Comparison of ENCODE assay signal across 19 mouse cellular contexts in genomic region chr17:28554021-28554420, GRCm38 (mm10). TPM values are rescaled to one million over a fixed set of nuclear protein-coding genes. Genes with fewer than 3 reads are reported as not detected.
"Had no signal": no experiment of that assay in that cellular context is flagged by ENCODE, and none has a peak within 500 bp of the region (broad histone marks: within the 10 kb centered on the region; RNA-seq: fewer than 3 reads in every experiment).

No protein-coding gene starts in this region.

RNA-seq across cellular contexts. Expression of gene Clpsl2, which starts 4.8 kb away (rescaled TPM):
- total RNA-seq: megakaryocyte progenitor cell, adult 5-6 weeks; midbrain, postnatal 0 days; monocyte, adult 5-6 weeks; neutrophil, adult 5-6 weeks had no signal
- polyA plus RNA-seq: lung, adult 2 months; lung, embryonic 15.5 days; lung, postnatal 0 days; macrophage; midbrain, embryonic 11.5 days; midbrain, embryonic 13.5 days; midbrain, embryonic 15.5 days; midbrain, postnatal 0 days; neural tube, embryonic 12.5 days; neural tube, embryonic 14.5 days; spleen, adult 2 months; stomach, embryonic 15.5 days; stomach, postnatal 0 days; testis, adult 2 months; thymus, adult 2 months; urinary bladder, adult 2 months had no signal

RNA-seq across cellular contexts. Expression of gene Clps, which starts 6.5 kb away (rescaled TPM):
- total RNA-seq: megakaryocyte progenitor cell, adult 5-6 weeks; midbrain, postnatal 0 days; monocyte, adult 5-6 weeks; neutrophil, adult 5-6 weeks had no signal
- polyA plus RNA-seq: macrophage; midbrain, embryonic 11.5 days; midbrain, postnatal 0 days; neural tube, embryonic 12.5 days; neural tube, embryonic 14.5 days had no signal

RNA-seq across cellular contexts. Expression of gene Lhfpl5, which starts 21.4 kb away (rescaled TPM):
- total RNA-seq: megakaryocyte progenitor cell, adult 5-6 weeks; monocyte, adult 5-6 weeks; neutrophil, adult 5-6 weeks had no signal
- polyA plus RNA-seq: lung, adult 2 months; macrophage; spleen, adult 2 months had no signal

RNA-seq across cellular contexts. Expression of gene Armc12, which starts 23.4 kb away (rescaled TPM):
- total RNA-seq: megakaryocyte progenitor cell, adult 5-6 weeks; midbrain, postnatal 0 days; neutrophil, adult 5-6 weeks had no signal
- polyA plus RNA-seq: lung, adult 2 months; lung, embryonic 15.5 days; lung, postnatal 0 days; macrophage; midbrain, embryonic 11.5 days; midbrain, embryonic 13.5 days; midbrain, embryonic 15.5 days; midbrain, postnatal 0 days; neural tube, embryonic 12.5 days; neural tube, embryonic 14.5 days; stomach, embryonic 15.5 days; stomach, postnatal 0 days; urinary bladder, adult 2 months had no signal
